Mouse (Mus musculus) E14TG2a.4 (cell line): ENCODE data around the gene Gigyf1.

Experiments
- H3K27me3 ChIP-seq: 2 replicates; pipeline ENCODE4 v1.6.1; 2014; ENCODE audit warnings: low read length, control low read depth; ENCODE audit not compliant: insufficient read depth
- H3K36me3 ChIP-seq: 2 replicates; pipeline ENCODE4 v1.6.1; 2014; ENCODE audit warnings: low read length, control low read depth; ENCODE audit not compliant: insufficient read depth
- H3K4me1 ChIP-seq: replicated peaks from 2 replicates; pipeline ENCODE4 v1.6.1; 2014; ENCODE audit warnings: low read depth, low read length, control low read depth
- H3K4me3 ChIP-seq: replicated peaks from 2 replicates; pipeline ENCODE4 v1.5.1; 2014; ENCODE audit warnings: mild to moderate bottlenecking, low read length
- H3K9me3 ChIP-seq: 2 replicates; pipeline ENCODE4 v1.6.1; 2014; ENCODE audit warnings: low read length, control low read depth
- CTCF ChIP-seq: conservative IDR thresholded peaks from 2 replicates; pipeline ENCODE4 v1.5.1; 2014; ENCODE audit warnings: low read length
- NANOG ChIP-seq: IDR thresholded peaks from 2 replicates; pipeline ENCODE4 v1.6.1; 2014; ENCODE audit warnings: borderline replicate concordance, low read length, mixed read lengths
- POU5F1 ChIP-seq: IDR thresholded peaks from 2 replicates; pipeline ENCODE4 v1.6.1; 2014; ENCODE audit warnings: low read length, borderline replicate concordance

Gigyf1 gene

GRCm38 (mm10) chr5:137491559-137491958, 26.8 kb upstream of the Gigyf1 start:
- peaks cover 3% of the 10 kb centered on the region for H3K27me3 ChIP-seq
- no peak for TF ChIP-seq NANOG
- no peak for TF ChIP-seq POU5F1
- TF ChIP-seq CTCF = no peak
- no peak overlapping the region for H3K4me3 ChIP-seq
- no peaks in the 10 kb centered on the region for H3K9me3 ChIP-seq
- no peaks in the 10 kb centered on the region for H3K36me3 ChIP-seq
- peaks cover 8% of the 10 kb centered on the region for H3K4me1 ChIP-seq

GRCm38 (mm10) chr5:137493831-137494230, 24.5 kb upstream of the Gigyf1 start:
- Histone ChIP-seq H3K4me3 (peak overlapping the region; percentile 26; the same call in 1 of the 2 replicates), H3K4me1 (peaks cover 8% of the 10 kb centered on the region), H3K27me3 (no peaks in the 10 kb centered on the region; the same call in 1 of the 2 replicates), H3K36me3 (no peaks in the 10 kb centered on the region), H3K9me3 (no peaks in the 10 kb centered on the region)
- TF ChIP-seq CTCF = no peak
- TF ChIP-seq NANOG = no peak
- no peak for TF ChIP-seq POU5F1

- Histone ChIP-seq H3K9me3 (no peaks in the 10 kb centered on the region), H3K4me3 (no peak overlapping the region; the same call in 1 of the 2 replicates), H3K27me3 (no peaks in the 10 kb centered on the region), H3K4me1 (peaks cover 36% of the 10 kb centered on the region), H3K36me3 (peaks cover 21% of the 10 kb centered on the region)
- TF ChIP-seq POU5F1 (no peak), CTCF (no peak), NANOG (no peak)
These were observed 18.2 kb upstream of the Gigyf1 start for GRCm38 (mm10) chr5:137500186-137500585.

GRCm38 (mm10) chr5:137501709-137502666, 16.4 kb upstream of the Gigyf1 start, which contains the start of gene Pop7:
Pop7 (minus strand) TSS chr5:137502518.
- Histone ChIP-seq H3K27me3 (no peaks in the 10 kb centered on the region), H3K4me3 (peak within 1 kb of the TSS; percentile 89), H3K4me1 (peaks cover 36% of the 10 kb centered on the region), H3K9me3 (no peaks in the 10 kb centered on the region), H3K36me3 (peaks cover 21% of the 10 kb centered on the region)
- peak; percentile 76 for TF ChIP-seq CTCF
- no peak for TF ChIP-seq POU5F1

- H3K36me3 ChIP-seq = peaks cover 21% of the 10 kb centered on the region
- H3K4me3 ChIP-seq = peak overlapping the region; percentile 89
- H3K9me3 ChIP-seq = no peaks in the 10 kb centered on the region
- H3K4me1 ChIP-seq = peaks cover 36% of the 10 kb centered on the region
- TF ChIP-seq NANOG = no peak
- TF ChIP-seq CTCF = peak; percentile 95
- H3K27me3 ChIP-seq = no peaks in the 10 kb centered on the region
These were observed 15.7 kb upstream of the Gigyf1 start for GRCm38 (mm10) chr5:137502667-137503110.

GRCm38 (mm10) chr5:137504041-137504440, 14.3 kb upstream of the Gigyf1 start:
- Histone ChIP-seq H3K36me3 (peaks cover 21% of the 10 kb centered on the region), H3K4me3 (no peak overlapping the region; the same call in 1 of the 2 replicates), H3K4me1 (peaks cover 47% of the 10 kb centered on the region), H3K27me3 (no peaks in the 10 kb centered on the region), H3K9me3 (no peaks in the 10 kb centered on the region)
- TF ChIP-seq CTCF = no peak
- no peak for TF ChIP-seq NANOG
- TF ChIP-seq POU5F1 = no peak

GRCm38 (mm10) chr5:137510014-137510501, 8.3 kb upstream of the Gigyf1 start:
- Histone ChIP-seq H3K9me3 (no peaks in the 10 kb centered on the region), H3K27me3 (no peaks in the 10 kb centered on the region), H3K4me3 (peak overlapping the region; percentile 83), H3K4me1 (peaks cover 60% of the 10 kb centered on the region), H3K36me3 (peaks cover 36% of the 10 kb centered on the region)
- TF ChIP-seq POU5F1 = no peak
- no peak for TF ChIP-seq NANOG
- TF ChIP-seq CTCF = no peak

- no peaks in the 10 kb centered on the region for H3K9me3 ChIP-seq
- H3K36me3 ChIP-seq = peaks cover 43% of the 10 kb centered on the region
- peaks cover 67% of the 10 kb centered on the region for H3K4me1 ChIP-seq
- H3K4me3 ChIP-seq = peak overlapping the region; percentile 83
- TF ChIP-seq NANOG = no peak
- TF ChIP-seq POU5F1 = no peak
- TF ChIP-seq CTCF = no peak
- no peaks in the 10 kb centered on the region for H3K27me3 ChIP-seq
These were observed 7.6 kb upstream of the Gigyf1 start for GRCm38 (mm10) chr5:137510573-137511390.
